Mouse (Mus musculus): Measurements from ENCODE around the gene Arhgap35.

DNA sequence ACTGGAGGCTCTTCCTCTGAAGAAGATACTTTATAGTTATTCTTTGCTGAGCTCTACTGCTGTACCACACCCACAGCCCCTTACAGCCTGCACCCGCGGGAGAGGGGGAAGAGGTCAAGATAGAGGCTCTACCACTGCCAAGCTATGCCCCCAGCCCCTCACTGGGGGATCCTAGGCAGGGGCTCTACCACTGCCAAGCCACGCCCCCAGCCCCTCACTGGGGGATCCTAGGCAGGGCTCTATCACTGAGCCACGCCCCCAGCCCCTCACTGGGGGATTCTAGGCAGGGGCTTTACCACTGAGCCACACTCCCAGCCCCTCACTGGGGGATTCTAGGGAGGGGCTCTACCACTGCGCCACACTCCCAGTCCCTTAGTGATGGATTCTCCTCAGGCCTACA lies 158.5 kb downstream of the Arhgap35 start:
- TF ChIP-seq CTCF (conservative IDR thresholded peaks at IDR 0.05; ENCODE audit: insufficient read depth, insufficient read length, low read depth, low read length) (no peak), POLR2A (IDR thresholded peaks at IDR 0.05; ENCODE audit: low read depth, low read length) (no peak)
